Mouse (Mus musculus): ENCODE data around the gene Mief1.

Gene Mief1

GRCm38 (mm10) chr15:80225796-80226195, 8.0 kb upstream of the Mief1 start:
- ATAC-seq (ENCODE audit: insufficient number of reproducible peaks, low FRiP score, low TSS enrichment), result no peak

- ATAC-seq (ENCODE audit: insufficient number of reproducible peaks, low FRiP score, low TSS enrichment), result no peak
Measured at GRCm38 (mm10) chr15:80228071-80228800, 5.6 kb upstream of the Mief1 start.

- ATAC-seq (ENCODE audit: insufficient number of reproducible peaks, low FRiP score, low TSS enrichment), result no peak
Measured at GRCm38 (mm10) chr15:80232331-80232730, 1.5 kb upstream of the Mief1 start.

- no peak for ATAC-seq (ENCODE audit: insufficient number of reproducible peaks, low FRiP score, low TSS enrichment)
Measured at GRCm38 (mm10) chr15:80233053-80233452, 765 bp upstream of the Mief1 start.

- no peak for ATAC-seq (ENCODE audit: insufficient number of reproducible peaks, low FRiP score, low TSS enrichment)
Measured at GRCm38 (mm10) chr15:80235535-80235934, 1.7 kb downstream of the Mief1 start, which contains the start of gene AC140267.1. Gene AC140267.1, plus strand, starts transcription at chr15:80235835.

GRCm38 (mm10) chr15:80248135-80248534, 14.3 kb downstream of the Mief1 start:
- ATAC-seq (ENCODE audit: insufficient number of reproducible peaks, low FRiP score, low TSS enrichment), result peak; percentile 31; the same call in 1 of the 2 replicates

GRCm38 (mm10) chr15:80248596-80248995, 14.8 kb downstream of the Mief1 start:
- no peak for ATAC-seq (ENCODE audit: insufficient number of reproducible peaks, low FRiP score, low TSS enrichment)

GRCm38 (mm10) chr15:80249672-80250071, 15.9 kb downstream of the Mief1 start:
- no peak for ATAC-seq (ENCODE audit: insufficient number of reproducible peaks, low FRiP score, low TSS enrichment)

GRCm38 (mm10) chr15:80250586-80250985, 16.8 kb downstream of the Mief1 start:
- ATAC-seq (ENCODE audit: insufficient number of reproducible peaks, low FRiP score, low TSS enrichment), result no peak

GRCm38 (mm10) chr15:80253530-80253929, 19.7 kb downstream of the Mief1 start:
- ATAC-seq (ENCODE audit: insufficient number of reproducible peaks, low FRiP score, low TSS enrichment), result no peak

- ATAC-seq (ENCODE audit: insufficient number of reproducible peaks, low FRiP score, low TSS enrichment), result no peak
Measured at GRCm38 (mm10) chr15:80254207-80254606, 20.4 kb downstream of the Mief1 start.

GRCm38 (mm10) chr15:80254847-80255645, 21.2 kb downstream of the Mief1 start, which contains the start of gene Atf4:
Gene Atf4, plus strand, starts transcription at chr15:80255184.
- ATAC-seq (ENCODE audit: insufficient number of reproducible peaks, low FRiP score, low TSS enrichment), result peak; percentile 92

GRCm38 (mm10) chr15:80255646-80256121, 21.9 kb downstream of the Mief1 start:
- peak; percentile 7; the same call in 1 of the 2 replicates for ATAC-seq (ENCODE audit: insufficient number of reproducible peaks, low FRiP score, low TSS enrichment)

- ATAC-seq (ENCODE audit: insufficient number of reproducible peaks, low FRiP score, low TSS enrichment), result no peak
Measured at GRCm38 (mm10) chr15:80256242-80256641, 22.4 kb downstream of the Mief1 start.

GRCm38 (mm10) chr15:80256656-80257601, 23.1 kb downstream of the Mief1 start:
- no peak for ATAC-seq (ENCODE audit: insufficient number of reproducible peaks, low FRiP score, low TSS enrichment)

- no peak for ATAC-seq (ENCODE audit: insufficient number of reproducible peaks, low FRiP score, low TSS enrichment)
Measured at GRCm38 (mm10) chr15:80257602-80258239, 23.9 kb downstream of the Mief1 start.

GRCm38 (mm10) chr15:80258240-80259170, 24.7 kb downstream of the Mief1 start:
- ATAC-seq (ENCODE audit: insufficient number of reproducible peaks, low FRiP score, low TSS enrichment), result no peak

- ATAC-seq (ENCODE audit: insufficient number of reproducible peaks, low FRiP score, low TSS enrichment), result no peak
Measured at GRCm38 (mm10) chr15:80259406-80260045, 25.7 kb downstream of the Mief1 start.

Data from cerebellum, adult (tissue).